8 mouse cellular contexts compared by ENCODE assay signal in the genomic region with DNA sequence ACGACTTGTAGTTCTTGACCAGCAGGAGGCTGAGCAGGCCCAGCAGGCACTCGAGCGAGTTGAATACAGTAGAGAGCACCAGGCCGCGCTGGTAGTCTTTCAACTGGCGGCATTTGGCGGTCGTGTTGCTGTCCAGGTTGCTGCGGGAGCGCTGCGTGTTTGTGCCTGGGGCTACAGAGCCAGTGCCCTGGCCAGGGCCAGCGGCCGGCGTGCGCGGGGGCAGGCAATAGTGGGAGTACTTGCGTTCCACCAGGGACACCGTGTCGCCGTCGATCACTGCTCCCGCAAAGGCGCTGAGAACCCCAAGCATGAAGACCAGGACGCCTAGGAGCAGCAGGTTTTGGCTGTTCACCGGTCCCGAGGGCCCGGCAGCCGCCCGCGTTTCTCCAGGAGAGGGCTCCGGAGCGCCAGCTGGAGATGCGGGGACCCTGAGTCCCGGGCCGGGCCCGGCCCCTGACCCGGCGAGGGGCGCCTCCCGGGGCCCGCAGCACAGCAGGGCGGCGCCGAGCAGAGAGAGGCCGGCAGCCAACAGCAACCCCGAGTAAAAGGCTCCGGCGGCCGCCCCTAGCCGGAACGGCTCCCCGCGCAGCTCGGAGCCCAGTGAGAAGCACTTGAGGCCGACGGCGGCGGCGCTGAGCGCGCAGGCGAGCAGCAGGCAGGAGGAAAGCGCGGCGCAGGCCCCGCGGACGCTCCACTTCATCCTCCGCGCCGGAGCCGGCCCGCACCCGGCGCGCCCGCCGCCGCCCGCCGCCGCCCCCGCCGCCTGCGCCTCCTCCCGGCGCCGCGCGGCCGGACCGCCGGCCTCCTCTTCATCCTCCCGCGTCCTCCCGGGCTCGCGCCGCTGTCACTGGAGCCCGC. TPM values are rescaled to one million over a fixed set of nuclear protein-coding genes. Genes with fewer than 3 reads are reported as not detected.
A peak's percentile ranks its signal among the peaks of the same experiment; 100 is the strongest.
DNase-seq lines count a peak whose midpoint lies in the region; ATAC-seq and TF ChIP-seq lines count a peak whose summit lies in the region.

No protein-coding gene starts in this region.

- WGBS in thymus, adult 2 months, result 2% methylated on average over 86 of the region's 100 CpGs
- WGBS in heart, embryonic 11.5 days (ENCODE audit: insufficient replicate concordance), result under 1% methylated on average over 45 of the region's 100 CpGs
- WGBS in liver, embryonic 12.5 days (ENCODE audit: insufficient replicate concordance), result under 1% methylated on average over 82 of the region's 100 CpGs
- under 1% methylated on average over 62 of the region's 100 CpGs for WGBS in neural tube, embryonic 11.5 days

- H3K9me3 ChIP-seq in heart, embryonic 11.5 days (replicated peaks; ENCODE audit: control insufficient read depth, low read length), result no peaks in the 10 kb centered on the region
- H3K9me3 ChIP-seq in liver, embryonic 12.5 days (replicated peaks), result no peaks in the 10 kb centered on the region
- no peaks in the 10 kb centered on the region for H3K9me3 ChIP-seq in neural tube, embryonic 11.5 days (ENCODE audit: control insufficient read depth, low read length)

- peak overlapping the region; percentile 34; the same call in 1 of the 2 replicates for H3K9ac ChIP-seq in heart, embryonic 11.5 days (ENCODE audit: low read depth, low read length)
- H3K9ac ChIP-seq in liver, embryonic 12.5 days, result peak overlapping the region; percentile 18; the same call in 1 of the 2 replicates
- peak overlapping the region; percentile 39 for H3K9ac ChIP-seq in neural tube, embryonic 11.5 days (ENCODE audit: low read length)

- H3K27ac ChIP-seq in thymus, adult 2 months (ENCODE audit: control insufficient read depth, insufficient read depth, low read length), result no peak overlapping the region
- H3K27ac ChIP-seq in heart, embryonic 11.5 days (ENCODE audit: low read depth, low read length), result no peak overlapping the region
- H3K27ac ChIP-seq in liver, embryonic 12.5 days, result no peak overlapping the region
- H3K27ac ChIP-seq in neural tube, embryonic 11.5 days (ENCODE audit: low read depth, low read length), result no peak overlapping the region

- 0 out of 2 replicates have a peak, but pooled peaks cover 6% of the 10 kb centered on the region for H3K4me1 ChIP-seq in thymus, adult 2 months (replicated peaks; ENCODE audit: control insufficient read depth, insufficient read depth, low read length)
- peaks cover 16% of the 10 kb centered on the region; the same call in 1 of the 2 replicates for H3K4me1 ChIP-seq in heart, embryonic 11.5 days (ENCODE audit: control insufficient read depth, insufficient read depth, low read length)
- H3K4me1 ChIP-seq in liver, embryonic 12.5 days, result peaks cover 27% of the 10 kb centered on the region
- H3K4me1 ChIP-seq in neural tube, embryonic 11.5 days (ENCODE audit: control insufficient read depth, insufficient read depth, low read length), result peaks cover 17% of the 10 kb centered on the region

- H3K36me3 ChIP-seq in thymus, adult 2 months (ENCODE audit: control insufficient read depth, insufficient read depth, low read length), result no peaks in the 10 kb centered on the region
- no peaks in the 10 kb centered on the region for H3K36me3 ChIP-seq in heart, embryonic 11.5 days (ENCODE audit: control insufficient read depth, insufficient read depth, low read length)
- no peaks in the 10 kb centered on the region for H3K36me3 ChIP-seq in liver, embryonic 12.5 days
- no peaks in the 10 kb centered on the region for H3K36me3 ChIP-seq in neural tube, embryonic 11.5 days (ENCODE audit: control insufficient read depth, insufficient read depth, low read length)

- H3K4me2 ChIP-seq in heart, embryonic 11.5 days, result peak overlapping the region; percentile 96
- peak overlapping the region; percentile 75 for H3K4me2 ChIP-seq in liver, embryonic 12.5 days
- peak overlapping the region; percentile 89 for H3K4me2 ChIP-seq in neural tube, embryonic 11.5 days (ENCODE audit: low read depth)

- no peak overlapping the region for H3K4me3 ChIP-seq in thymus, adult 2 months (ENCODE audit: control insufficient read depth, insufficient read depth, low read length)
- peak overlapping the region; percentile 62 for H3K4me3 ChIP-seq in heart, embryonic 11.5 days (ENCODE audit: low read depth, low read length)
- peak overlapping the region; percentile 56 for H3K4me3 ChIP-seq in liver, embryonic 12.5 days
- peak overlapping the region; percentile 52 for H3K4me3 ChIP-seq in neural tube, embryonic 11.5 days (ENCODE audit: low read depth, low read length)

- DNase-seq in thymus, postnatal 14 days, result peak; percentile 4
- DNase-seq in thymus, adult 2 months, result no peak
- peak; percentile 63 for DNase-seq in embryo, embryonic 9.5 days (ENCODE audit: extremely low spot score)
- peak; percentile 13 for DNase-seq in kidney, adult 9 months
- peak; percentile 64 for DNase-seq in neural tube, embryonic 11.5 days (ENCODE audit: low spot score)
- DNase-seq in urinary bladder, postnatal 36 days (ENCODE audit: low spot score in 2 of 2), result peak; percentile 32 to 54

- no peak for TF ChIP-seq CTCF in thymus, adult 2 months (IDR thresholded peaks at IDR 0.05; ENCODE audit: borderline replicate concordance, control insufficient read depth, extremely low read depth, insufficient read depth, low read length, poor library complexity)

- H3K27me3 ChIP-seq in thymus, adult 2 months (ENCODE audit: control insufficient read depth, insufficient read depth, low read length), result peaks cover 25% of the 10 kb centered on the region
- peaks cover 85% of the 10 kb centered on the region for H3K27me3 ChIP-seq in heart, embryonic 11.5 days (ENCODE audit: control insufficient read depth, insufficient read depth, low read length)
- peaks cover 98% of the 10 kb centered on the region for H3K27me3 ChIP-seq in liver, embryonic 12.5 days (replicated peaks)
- peaks cover 83% of the 10 kb centered on the region for H3K27me3 ChIP-seq in neural tube, embryonic 11.5 days (ENCODE audit: control insufficient read depth, insufficient read depth, low read length)

- ATAC-seq in heart, embryonic 11.5 days (replicated peaks; ENCODE audit: insufficient number of reproducible peaks, low FRiP score, low TSS enrichment), result 0 out of 2 replicates have a peak, but pooled peaks have one; percentile 35
- ATAC-seq in liver, embryonic 12.5 days, result peak; percentile 27; the same call in 1 of the 2 replicates
- ATAC-seq in neural tube, embryonic 11.5 days (ENCODE audit: insufficient read depth, low FRiP score, low TSS enrichment), result peak; percentile 47; the same call in 1 of the 2 replicates

- no peak for TF ChIP-seq POLR2A in thymus, adult 2 months (IDR thresholded peaks at IDR 0.05; ENCODE audit: control insufficient read depth, extremely low read depth, insufficient read depth, low read length, poor library complexity)

RNA-seq across cellular contexts. Expression of gene Gm42517, which starts 0.5 kb away (rescaled TPM):
- polyA plus RNA-seq in thymus, adult 2 months (2012; rRNA removed), result 0.61 and 1.1 TPM in 2 replicates
- polyA plus RNA-seq in heart, embryonic 11.5 days (2014; fragmentation: Nextera tagmentation; extraction: Ambion mirVana), result 0.16 TPM in 1 of 2 replicates, not detected in the other
- 0.07 TPM in 1 of 2 replicates, not detected in the other for polyA plus RNA-seq in liver, embryonic 12.5 days (2016; fragmentation: Nextera tagmentation; extraction: Ambion mirVana)
- 0.26 and 0.28 TPM in 2 replicates for polyA plus RNA-seq in neural tube, embryonic 11.5 days (2014; fragmentation: Nextera tagmentation; extraction: Ambion mirVana)

RNA-seq across cellular contexts. Expression of gene Pde6b, which starts 21.0 kb away (rescaled TPM):
- polyA plus RNA-seq in thymus, adult 2 months (2012; rRNA removed), result not detected in 2 replicates
- 0.30 TPM in 1 of 2 replicates, not detected in the other for polyA plus RNA-seq in heart, embryonic 11.5 days (2014; fragmentation: Nextera tagmentation; extraction: Ambion mirVana)
- polyA plus RNA-seq in liver, embryonic 12.5 days (2016; fragmentation: Nextera tagmentation; extraction: Ambion mirVana), result 0.17 and 0.24 TPM in 2 replicates
- 0.19 and 0.26 TPM in 2 replicates for polyA plus RNA-seq in neural tube, embryonic 11.5 days (2014; fragmentation: Nextera tagmentation; extraction: Ambion mirVana)

RNA-seq across cellular contexts. Expression of gene Pigg, which starts 54.8 kb away (rescaled TPM):
- polyA plus RNA-seq in thymus, adult 2 months (2012; rRNA removed), result 5.0 TPM in 2 replicates
- polyA plus RNA-seq in heart, embryonic 11.5 days (2014; fragmentation: Nextera tagmentation; extraction: Ambion mirVana), result 3.4 and 3.7 TPM in 2 replicates
- polyA plus RNA-seq in liver, embryonic 12.5 days (2016; fragmentation: Nextera tagmentation; extraction: Ambion mirVana), result 5.6 and 6.0 TPM in 2 replicates
- 2.5 and 3.6 TPM in 2 replicates for polyA plus RNA-seq in neural tube, embryonic 11.5 days (2014; fragmentation: Nextera tagmentation; extraction: Ambion mirVana)
